Mouse (Mus musculus) lung, postnatal 14 days (tissue): ENCODE results near the gene Tox3.

ENCODE experiments used
- DNase-seq: peaks from one replicate; pipeline ENCODE4 v3.0.0; 2021

Tox3 gene

DNA sequence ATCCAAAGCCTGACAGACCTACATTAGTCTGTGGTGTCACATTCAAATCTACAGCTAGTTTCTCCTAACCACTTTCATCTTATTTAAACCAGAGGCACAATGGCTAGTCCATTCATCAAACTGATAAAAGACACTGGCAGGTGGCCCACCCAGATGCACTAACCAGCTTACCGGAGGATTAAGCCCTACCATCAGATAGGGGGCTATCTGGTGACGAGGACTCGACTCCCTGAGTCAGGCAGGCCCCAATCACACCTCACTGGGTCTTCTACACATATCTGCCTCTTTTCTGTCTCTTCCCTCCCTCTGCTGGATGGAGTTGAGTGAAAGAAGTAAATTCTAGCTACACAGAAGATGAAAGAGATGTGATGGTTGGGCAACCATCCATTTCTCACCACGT, 24.3 kb downstream of the Tox3 start:
- DNase-seq: no peak

DNA sequence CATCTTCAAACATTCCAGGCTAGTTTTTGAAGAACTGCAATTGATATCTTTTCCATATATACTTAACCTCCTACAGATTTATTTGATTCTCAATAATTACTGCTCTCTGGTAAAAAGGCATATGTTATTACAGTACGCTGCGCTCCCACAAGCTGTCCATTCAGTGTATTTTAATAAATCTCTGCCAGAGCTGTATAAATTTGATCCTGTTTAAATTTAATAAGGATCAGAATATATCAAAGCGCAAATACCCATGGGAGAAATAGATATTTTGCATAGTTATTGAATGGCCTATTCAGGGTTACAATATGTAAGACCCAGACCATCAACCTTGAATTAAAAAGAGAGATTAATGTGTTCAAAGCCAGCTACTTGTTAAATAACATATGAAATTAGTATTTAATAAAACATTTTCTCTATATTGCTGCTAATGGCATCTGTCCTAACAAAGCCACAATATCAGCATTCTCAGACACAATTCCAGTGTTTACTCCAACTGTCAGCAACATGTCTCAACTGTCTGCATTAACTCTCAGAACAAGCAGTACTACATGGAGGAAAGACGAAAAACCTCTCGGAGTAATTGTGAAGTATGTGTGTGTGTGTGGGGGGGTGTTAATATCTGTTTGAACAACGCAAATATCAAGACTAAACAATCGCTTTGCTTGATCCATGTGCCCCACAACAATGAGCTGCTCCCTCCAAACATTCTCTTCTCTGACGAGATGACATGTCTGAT, 25.3 kb downstream of the Tox3 start:
- DNase-seq: no peak

DNA sequence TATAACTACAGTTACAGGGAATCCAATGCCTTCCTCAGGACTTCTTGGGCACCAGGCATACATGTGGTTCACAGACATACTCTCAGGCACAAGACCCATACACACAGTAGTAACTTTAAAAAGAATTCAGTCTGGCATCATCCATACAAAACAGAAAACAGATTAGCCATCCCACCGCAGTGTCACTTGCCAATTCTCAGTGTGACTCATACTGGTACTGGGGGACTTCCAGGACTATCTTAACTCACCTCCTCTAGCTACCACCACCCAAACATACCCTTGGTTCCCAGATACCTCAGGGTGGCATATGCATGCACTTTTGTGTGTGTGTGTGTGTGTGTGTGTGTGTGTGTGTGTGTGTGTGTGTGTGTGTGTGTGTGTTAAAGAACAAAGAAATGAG, 26.9 kb downstream of the Tox3 start:
- no peak for DNase-seq

DNA sequence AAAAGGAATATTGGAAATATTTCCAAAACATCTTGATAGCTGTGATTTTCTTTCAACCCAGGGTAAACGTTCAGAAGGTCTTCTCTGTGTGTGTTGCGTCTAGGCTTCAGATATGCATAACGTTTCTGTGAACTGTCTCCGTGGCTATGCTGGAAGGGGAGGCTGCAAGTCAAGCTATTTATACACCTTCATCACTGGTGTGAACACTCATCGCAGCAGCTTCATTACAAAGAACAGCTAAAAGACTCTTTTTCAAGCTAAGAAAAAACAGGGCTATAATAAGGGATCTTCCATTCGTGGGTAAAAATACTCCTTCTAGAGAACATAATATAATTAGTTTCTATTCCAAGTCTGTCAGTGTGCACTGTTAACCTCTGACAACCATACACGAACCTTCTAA, 33.8 kb downstream of the Tox3 start:
- no peak for DNase-seq

DNA sequence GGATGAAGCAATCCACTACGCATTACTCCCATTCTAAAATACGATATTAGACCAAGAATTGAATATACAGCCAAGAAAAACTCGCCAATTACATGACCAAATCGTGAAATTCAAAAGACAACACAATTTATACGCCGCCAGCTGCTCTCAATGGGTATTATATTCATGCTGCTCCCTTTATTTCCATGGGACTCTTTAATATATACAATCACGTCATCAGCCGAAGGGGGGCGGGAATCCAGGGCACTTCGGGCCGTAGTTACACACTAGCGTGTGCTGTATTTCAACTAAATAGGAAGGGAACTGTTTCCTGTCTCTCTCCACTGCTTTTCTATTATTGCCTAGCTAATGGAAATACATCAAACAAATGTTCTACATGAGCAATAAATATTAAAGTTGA, 45.2 kb downstream of the Tox3 start:
- peak; percentile 49 for DNase-seq

DNA sequence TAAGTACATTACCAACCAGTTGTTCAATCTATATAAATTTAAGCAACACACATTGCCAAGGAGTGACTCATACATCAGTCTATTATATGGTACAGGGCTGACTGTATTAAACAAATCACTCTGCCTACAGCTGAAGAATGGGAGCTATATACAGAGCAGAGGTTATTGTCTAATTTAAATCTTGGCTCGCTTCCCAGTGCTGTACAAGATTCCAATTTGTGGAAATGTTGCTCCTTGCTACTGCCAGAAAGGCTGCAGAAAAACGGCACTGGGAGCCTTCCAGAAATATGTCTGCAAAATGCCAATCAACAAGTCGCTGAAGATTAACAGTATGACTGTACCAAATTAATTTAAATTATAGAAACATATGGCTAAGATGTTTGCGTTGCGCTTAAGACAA, 45.9 kb downstream of the Tox3 start:
- DNase-seq: no peak

DNA sequence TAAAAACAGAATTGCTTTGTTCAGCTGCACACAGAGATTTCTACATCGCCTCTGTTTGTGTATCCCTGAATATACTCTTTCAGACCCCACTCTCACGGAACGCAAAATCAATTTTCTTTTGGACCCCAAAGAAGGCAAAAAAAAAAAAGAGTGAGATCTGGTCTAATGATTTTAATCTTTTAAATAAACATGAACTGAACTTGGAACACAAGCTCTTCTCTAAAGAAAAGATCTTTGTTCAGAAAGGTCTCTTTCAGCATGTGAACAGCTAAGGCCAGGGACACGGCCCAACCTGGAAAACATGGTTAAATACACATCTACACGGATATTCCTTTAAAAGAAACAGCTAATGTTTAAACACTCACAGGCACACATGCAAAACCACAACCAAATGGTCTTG, 46.6 kb downstream of the Tox3 start:
- no peak for DNase-seq

DNA sequence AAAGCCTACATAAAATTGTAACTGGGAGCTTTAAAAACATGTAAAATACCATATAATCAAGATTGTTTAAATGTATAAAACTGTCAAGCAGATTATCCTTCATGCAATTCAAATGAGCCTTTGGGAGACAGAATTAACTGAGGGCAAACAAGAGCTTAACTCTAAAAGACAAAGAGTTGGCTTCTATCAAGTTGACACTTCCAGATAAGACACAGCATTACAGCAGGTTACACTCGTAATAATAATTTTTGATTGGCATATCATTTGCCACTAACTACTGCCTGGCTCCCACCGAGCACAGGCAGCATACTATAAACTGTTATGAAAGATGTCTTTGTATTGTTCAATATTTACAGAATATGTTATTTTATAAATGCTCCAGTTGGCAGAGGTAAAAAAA, 47.2 kb downstream of the Tox3 start:
- no peak for DNase-seq

DNA sequence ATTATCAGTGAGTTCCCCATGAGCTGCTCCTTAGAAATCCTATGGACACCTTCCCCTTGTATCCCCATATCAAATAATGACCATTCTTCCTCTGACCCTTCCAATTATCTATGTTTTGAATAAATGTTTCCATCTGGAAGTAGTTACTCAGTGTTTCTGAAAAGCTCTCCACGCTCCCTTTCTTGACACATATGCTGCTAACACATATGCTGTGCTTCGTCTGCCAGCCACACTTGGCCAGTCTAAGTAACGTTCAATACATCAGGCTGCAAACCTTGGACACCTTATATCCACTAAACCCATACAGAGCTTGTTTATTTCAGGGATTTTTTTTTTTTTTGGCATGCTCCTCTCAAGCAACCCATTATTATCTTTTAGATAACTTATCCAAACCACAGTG, 54.1 kb downstream of the Tox3 start:
- DNase-seq: no peak

DNA sequence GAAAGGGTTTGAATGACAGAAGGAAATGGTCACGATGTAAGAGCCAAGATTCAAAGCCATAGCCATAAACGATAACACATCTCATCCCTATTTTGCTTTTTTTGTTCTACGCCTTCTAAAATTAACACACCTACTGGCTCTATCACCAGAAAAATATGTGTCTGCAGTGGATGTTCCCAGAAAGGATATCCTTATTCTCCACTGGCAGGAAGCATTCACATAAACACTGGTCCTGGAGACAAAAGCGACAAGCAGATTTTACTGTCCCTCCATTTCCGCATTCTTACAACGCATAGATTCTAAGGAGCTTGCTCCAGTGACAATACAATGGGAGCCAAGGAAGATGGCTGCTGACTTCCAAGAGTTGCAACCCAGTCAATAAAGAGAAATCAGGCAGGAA, 57.3 kb downstream of the Tox3 start:
- peak; percentile 9 for DNase-seq

DNA sequence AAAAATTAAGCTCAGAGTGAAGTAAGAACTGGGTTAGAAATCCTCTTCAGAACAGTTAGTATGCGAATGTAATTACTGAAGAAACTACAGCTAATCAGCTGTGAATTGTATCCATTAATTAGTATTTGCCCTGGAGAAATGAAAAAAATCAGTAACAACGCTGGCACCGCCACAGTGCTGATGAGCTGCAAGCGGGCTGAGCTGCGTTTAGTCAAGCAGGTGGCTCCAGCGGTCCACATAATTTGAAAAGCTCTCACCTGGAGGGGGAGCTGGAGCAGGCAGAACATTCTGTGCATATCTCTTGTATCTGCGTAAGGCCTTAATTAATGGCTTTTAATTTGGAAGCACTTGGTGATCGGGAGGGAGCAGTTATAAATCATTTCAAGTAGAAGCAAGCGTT, 71.4 kb downstream of the Tox3 start:
- DNase-seq: no peak

DNA sequence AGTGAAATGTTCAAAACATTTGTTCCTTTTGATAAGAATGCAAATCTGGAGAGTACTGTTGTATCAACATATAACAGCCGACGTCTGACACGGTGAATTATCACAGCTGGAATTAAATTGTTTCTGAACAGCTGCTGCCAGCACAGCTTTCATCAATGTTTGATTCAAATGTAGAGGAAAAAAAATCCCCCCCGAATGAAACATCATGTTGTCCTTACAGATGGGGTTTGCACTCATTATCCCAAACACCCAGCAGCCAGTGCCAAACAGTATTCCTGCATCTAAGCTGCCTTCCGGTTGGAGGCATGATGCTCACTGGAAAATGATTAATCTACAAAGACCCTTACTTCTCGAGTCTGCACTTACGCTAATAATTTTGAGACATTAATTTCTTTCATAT, 75.0 kb downstream of the Tox3 start:
- DNase-seq: no peak

DNA sequence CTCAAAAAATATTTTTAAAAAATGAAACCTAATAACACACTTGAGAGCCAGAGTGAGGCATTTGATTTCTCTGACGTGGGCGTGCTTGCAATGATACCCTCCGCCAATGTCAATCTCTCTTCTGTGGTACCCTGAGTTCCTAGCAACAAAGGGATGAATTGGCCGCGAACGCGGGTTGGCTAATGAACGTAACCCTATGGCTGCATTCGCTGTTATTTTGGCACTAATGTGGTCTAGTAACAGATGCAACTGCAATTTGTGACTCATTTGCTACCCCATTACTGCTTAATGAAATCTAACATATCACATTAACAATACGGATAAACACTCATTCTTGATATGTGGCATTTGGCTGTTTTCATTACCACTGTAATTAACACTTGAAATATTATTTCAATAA, 76.2 kb downstream of the Tox3 start:
- DNase-seq: no peak

DNA sequence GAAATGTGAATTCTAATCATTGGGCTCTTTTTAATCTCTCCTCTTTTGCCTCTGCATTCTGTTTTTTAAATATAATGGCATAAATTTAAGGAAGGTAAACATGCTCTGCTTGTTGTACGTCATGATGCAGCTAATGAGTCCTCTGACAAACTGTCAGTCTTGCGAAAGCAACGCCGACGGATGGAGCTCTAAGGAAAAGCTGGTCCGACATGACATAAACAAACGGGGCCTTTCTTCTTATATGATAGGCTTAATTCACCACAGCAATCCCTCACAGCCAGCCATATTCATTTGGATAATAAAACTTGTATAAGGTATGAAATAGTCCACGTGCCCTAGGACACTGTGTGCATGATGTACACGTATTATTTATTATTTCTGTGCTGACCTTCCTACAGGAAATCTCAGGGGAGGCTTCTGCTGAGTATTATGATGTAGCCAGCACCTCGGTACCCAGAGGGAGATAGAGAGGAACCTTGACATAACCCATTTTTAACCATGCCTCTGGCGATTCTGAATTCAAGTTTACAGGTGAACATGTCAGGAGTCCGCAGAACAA, 80.4 kb downstream of the Tox3 start:
- DNase-seq: no peak

DNA sequence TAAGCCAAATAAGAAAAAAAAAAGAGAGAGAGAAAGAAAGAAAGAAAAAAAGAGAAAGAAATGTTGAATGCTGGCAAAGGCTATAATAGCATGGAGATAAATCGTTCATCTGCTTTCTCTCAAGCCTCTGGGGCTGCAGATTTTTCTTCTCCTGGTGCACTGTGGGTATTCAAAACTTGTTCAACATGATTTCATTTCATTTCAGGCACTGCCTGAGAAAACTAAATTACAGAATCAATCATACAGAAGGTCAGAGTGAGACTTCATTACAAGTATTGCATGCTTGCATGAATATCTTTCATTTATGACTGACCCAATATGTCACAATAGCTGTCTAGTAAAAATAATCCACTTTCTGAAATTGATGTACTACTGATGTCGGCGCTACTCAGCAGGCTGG, 81.2 kb downstream of the Tox3 start:
- no peak for DNase-seq

DNA sequence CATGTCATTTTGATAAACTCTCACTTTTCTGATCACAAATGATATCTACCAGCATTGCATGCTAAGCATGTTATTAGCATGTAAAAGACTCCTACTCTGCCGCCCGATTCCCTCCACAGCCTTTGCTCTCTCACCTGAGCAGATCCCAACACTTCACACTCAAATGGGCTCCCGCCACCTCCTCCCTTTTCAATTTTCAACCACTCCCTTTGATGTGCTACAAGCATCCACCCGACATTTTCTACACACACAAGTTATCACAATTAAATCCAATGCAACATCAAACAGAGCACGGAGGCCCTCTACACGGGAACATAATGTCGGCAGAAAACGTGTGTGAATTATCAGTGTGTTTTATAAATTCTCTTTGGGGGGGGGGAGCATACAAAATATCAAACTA, 81.9 kb downstream of the Tox3 start:
- no peak for DNase-seq

DNA sequence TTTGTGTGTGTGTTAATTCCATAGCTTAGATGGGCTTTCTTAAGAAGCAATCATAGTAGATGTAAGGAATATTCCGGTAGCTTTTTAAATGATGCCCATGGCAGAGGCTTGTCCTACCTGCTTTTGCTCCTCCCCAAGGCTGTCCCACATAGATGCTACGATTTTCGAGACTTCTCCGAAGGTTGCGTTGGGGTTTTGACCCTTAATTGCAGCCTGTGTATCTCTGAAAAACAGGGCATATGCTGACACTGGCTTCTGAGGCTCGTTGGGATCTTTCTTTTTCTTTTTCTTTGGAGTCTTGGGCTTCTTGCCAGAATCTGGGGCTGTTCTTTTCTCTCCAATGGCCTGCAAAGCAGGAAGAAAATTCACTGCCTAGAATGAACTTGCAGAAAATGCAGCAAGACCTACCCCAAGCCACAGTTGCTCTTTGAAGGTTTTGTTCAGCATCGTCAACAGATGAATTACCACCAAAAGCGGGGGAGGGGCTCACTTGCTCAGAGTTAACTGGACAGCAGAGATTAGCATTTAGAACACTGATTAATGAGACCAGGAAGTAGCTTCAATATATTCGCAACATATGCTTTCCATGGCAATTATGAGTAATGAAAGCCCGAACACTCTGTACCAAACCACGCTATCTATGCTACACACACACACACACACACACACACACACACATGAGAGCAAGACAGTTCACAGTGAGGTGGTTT, 93.8 kb downstream of the Tox3 start:
- no peak for DNase-seq

DNA sequence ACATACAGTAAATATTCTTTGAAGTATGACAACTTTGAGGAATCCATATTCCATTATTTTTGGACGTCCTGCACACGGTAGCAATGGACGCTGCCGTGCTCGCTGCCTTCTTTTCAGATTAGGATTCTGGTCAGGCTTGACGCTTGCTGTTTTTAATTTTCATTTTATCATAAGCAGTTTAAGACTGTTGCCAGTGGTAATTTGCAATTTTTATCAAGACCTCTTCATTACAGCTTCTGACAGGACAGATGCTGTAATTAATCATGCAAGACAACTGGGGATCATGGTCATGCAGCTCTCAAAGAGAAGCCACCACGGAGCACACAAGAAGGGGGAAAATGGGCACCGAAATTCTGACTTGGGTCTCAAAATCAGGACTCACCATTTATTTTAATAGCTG, 101.8 kb downstream of the Tox3 start:
- DNase-seq: no peak

DNA sequence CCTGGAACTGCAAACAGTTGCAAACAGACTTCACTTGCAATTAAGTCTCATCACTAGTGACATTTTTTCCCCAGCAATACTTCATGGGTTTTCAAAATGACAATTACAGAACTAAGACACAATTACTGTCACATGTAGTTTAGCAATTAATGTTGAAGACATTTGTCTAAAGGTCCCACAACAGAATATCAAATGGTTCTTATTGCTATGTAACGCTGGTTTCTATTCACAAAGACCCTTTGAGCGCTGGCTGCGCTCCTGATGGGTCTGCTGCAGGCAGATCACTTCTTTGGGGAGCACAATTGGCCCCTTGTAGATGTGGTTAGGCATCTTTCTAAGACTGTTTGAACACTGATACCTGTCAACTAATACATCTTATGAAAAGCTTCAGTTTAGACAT, 102.3 kb downstream of the Tox3 start:
- DNase-seq: no peak

DNA sequence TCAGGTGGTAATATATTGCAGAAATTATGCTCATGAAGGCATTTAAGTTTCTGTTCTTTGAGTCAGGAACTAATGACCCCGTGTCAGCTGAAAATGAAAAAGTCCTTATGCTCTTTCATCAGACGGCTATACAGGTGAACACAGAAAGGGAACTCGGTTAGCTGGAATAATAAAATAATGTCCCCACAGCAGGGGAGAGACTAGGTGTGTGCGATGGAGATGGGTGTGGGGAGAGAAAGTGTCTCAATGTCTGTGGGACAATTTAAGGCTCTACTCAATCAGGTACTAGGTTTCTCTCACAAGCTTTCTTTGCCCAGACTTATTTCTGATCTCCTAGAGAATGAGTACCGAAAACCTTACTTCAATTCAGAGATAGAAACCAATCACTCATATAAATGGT, 103.0 kb downstream of the Tox3 start:
- DNase-seq: no peak

DNA sequence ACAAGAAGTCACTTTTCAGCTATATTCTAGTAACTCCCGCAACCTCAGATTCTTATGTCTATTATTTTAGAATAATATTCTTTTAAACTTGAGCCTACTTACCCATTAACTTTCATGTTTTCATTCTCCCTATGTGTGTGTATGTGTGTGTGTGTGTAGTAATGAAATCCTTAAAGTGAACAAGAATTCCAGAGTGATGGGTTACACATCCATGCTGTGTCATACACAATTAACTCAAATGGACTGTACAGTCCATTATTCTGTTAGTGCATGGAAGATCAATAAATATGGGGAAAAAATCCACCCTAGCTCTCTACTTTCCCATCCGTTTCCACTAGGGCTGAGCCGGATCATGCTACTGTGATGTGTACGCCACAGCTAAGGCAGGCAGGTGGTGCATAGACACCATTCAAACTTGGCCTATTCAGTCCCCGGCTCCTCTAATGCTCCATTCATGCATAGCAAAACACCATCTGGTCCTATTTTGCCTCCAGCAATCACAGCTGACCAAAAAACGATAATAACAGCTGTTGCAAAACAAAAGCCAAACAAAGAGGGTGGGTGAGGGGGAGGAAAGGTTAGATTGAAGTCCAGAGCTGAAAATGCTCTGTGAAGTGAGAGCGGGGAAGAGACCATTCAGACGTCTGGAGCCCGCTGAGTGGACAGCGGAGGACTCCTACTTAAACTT, 103.5 kb downstream of the Tox3 start:
- DNase-seq: no peak

DNA sequence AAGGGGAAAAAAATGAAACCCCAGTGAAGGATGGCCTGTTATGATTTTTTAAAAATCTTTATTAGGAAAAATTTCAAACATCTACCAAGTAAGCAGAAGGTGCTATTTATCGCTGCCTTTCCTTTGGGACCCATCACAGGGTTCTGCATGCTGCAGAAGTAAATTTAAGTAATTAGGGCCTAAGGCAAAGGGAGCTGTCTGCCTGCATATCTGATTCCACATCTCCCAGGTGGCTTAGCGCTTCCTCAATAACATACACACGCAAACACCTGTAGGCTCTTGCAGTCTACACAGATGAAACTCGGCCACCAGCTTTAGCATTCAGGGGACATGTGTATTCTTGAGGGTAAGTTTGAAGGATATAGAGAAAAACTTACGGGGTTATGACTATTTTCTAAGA, 104.2 kb downstream of the Tox3 start:
- no peak for DNase-seq

DNA sequence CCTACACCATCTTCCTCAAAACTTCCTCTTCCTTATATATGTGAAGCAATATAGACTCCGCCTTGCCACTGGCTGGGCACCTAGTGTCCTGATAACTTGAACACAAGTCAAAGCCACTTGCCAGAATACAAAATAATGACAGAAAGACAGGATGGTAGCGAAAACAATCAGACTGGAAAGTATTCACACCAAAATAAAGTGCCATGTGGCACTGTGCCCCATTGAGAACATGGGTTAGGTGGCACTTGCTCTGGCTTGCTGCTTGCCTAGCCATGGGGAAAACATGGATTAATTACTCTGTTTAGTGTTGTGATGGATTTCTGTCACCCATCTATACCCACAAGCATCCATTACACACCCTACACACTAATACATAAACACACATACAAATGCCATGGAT, 105.8 kb downstream of the Tox3 start:
- DNase-seq: no peak

DNA sequence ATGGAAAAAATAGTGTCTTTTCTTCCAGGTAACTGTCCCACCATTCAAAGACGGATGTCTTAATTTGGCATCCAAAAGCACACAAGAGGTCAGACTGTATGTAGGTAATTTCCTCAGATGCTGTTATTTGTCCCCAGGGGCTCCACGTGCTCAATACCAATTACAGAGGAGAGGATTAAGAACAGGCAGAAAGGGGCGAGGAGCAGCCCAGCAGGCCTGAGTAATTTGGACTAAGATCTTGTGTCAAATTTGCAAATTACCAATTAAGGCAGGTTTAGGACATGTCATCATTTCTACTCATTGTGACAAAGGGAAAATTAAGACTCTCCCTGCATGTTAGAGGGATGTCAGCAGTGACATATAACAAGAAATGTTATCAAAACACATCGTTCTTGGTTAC, 106.7 kb downstream of the Tox3 start:
- DNase-seq: no peak
